Mouse (Mus musculus) hindbrain, embryonic 16.5 days (tissue): ENCODE measurements at regions not wholly inside any gene's neighbourhood (a gene's known extent, or its start where the extent isn't known, plus 50 kb on each side); places are given as distances from the start of the nearest gene placed in this dataset.
A peak's percentile ranks its signal among the peaks of the same experiment; 100 is the strongest.

Experiments used
- ATAC-seq: fragments of 200-750 bp; cut with Nextera tagmentation; 2 replicates; pipeline ENCODE4 v1.8.0; 2017; ENCODE audit warnings: moderate TSS enrichment, moderate library complexity
- H3K27ac ChIP-seq: fragments of 300-500 bp; sonication (generic); 2 replicates; pipeline ENCODE4 v1.5.1; 2014; ENCODE audit warnings: low read depth, mild to moderate bottlenecking, control low read depth, low read length, moderate library complexity
- H3K27me3 ChIP-seq: fragments of 300-500 bp; sonication (generic); replicated peaks from 2 replicates; pipeline ENCODE4 v1.6.1; 2014; ENCODE audit warnings: low read length; ENCODE audit not compliant: control insufficient read depth, insufficient read depth
- H3K36me3 ChIP-seq: fragments of 300-500 bp; sonication (generic); 2 replicates; pipeline ENCODE4 v1.6.1; 2014; ENCODE audit warnings: mild to moderate bottlenecking, low read length, moderate library complexity, mixed read lengths; ENCODE audit not compliant: control insufficient read depth, insufficient read depth
- H3K4me1 ChIP-seq: fragments of 300-500 bp; sonication (generic); 2 replicates; pipeline ENCODE4 v1.6.1; 2014; ENCODE audit warnings: low read depth, low read length; ENCODE audit not compliant: control insufficient read depth, insufficient read depth
- H3K4me2 ChIP-seq: fragments of 300-500 bp; sonication (generic); 2 replicates; pipeline ENCODE4 v1.6.1; 2014; ENCODE audit warnings: mild to moderate bottlenecking, low read length, control low read depth, moderate library complexity
- H3K4me3 ChIP-seq: fragments of 300-500 bp; sonication (generic); 2 replicates; pipeline ENCODE4 v1.5.1; 2014; ENCODE audit warnings: mild to moderate bottlenecking, low read length, control low read depth, moderate library complexity
- H3K9ac ChIP-seq: fragments of 300-500 bp; sonication (generic); 2 replicates; pipeline ENCODE4 v1.6.1; 2014; ENCODE audit warnings: low read depth, mild to moderate bottlenecking, control low read depth, low read length, moderate library complexity
- H3K9me3 ChIP-seq: fragments of 300-500 bp; sonication (generic); 2 replicates; pipeline ENCODE4 v1.6.1; 2014; ENCODE audit warnings: mild to moderate bottlenecking, low read length, moderate library complexity; ENCODE audit not compliant: control insufficient read depth
- WGBS: fragments of 180-500 bp; shearing (Covaris S2); extraction: QIAGEN DNeasy Blood & Tissue Kit; methylation state at CpG from one replicate; pipeline ENCODE4 v1.1.7; 2014; 5-methylcytosine and 5-hydroxymethylcytosine counted together

GRCm38 (mm10) chr9:61789066-61789897 is 125.1 kb downstream of the Rplp1 start:
- no peaks in the 10 kb centered on the region for H3K9me3 ChIP-seq
- no peaks in the 10 kb centered on the region for H3K36me3 ChIP-seq
- H3K4me3 ChIP-seq = no peak overlapping the region
- ATAC-seq = no peak
- H3K27me3 ChIP-seq = no peaks in the 10 kb centered on the region
- H3K27ac ChIP-seq = no peak overlapping the region
- WGBS = 84% methylated on average over 8 of the region's 8 CpGs
- H3K9ac ChIP-seq = no peak overlapping the region
- no peaks in the 10 kb centered on the region for H3K4me1 ChIP-seq
- no peak overlapping the region for H3K4me2 ChIP-seq

GRCm38 (mm10) chr9:61781469-61781868 is 132.9 kb downstream of the Rplp1 start:
- H3K27me3 ChIP-seq = no peaks in the 10 kb centered on the region
- H3K4me3 ChIP-seq = no peak overlapping the region
- H3K27ac ChIP-seq = no peak overlapping the region
- H3K4me2 ChIP-seq = no peak overlapping the region
- no peaks in the 10 kb centered on the region for H3K36me3 ChIP-seq
- H3K9me3 ChIP-seq = no peaks in the 10 kb centered on the region
- no peak for ATAC-seq
- no peak overlapping the region for H3K9ac ChIP-seq
- no peaks in the 10 kb centered on the region for H3K4me1 ChIP-seq
- WGBS = 89% methylated on average over 8 of the region's 8 CpGs

GRCm38 (mm10) chr9:61780186-61780939 is 134.0 kb downstream of the Rplp1 start:
- WGBS = 75% methylated on average over 9 of the region's 9 CpGs
- Histone ChIP-seq H3K4me1 (no peaks in the 10 kb centered on the region), H3K9me3 (no peaks in the 10 kb centered on the region), H3K36me3 (no peaks in the 10 kb centered on the region), H3K4me3 (no peak overlapping the region), H3K9ac (no peak overlapping the region), H3K4me2 (no peak overlapping the region), H3K27me3 (no peaks in the 10 kb centered on the region), H3K27ac (no peak overlapping the region)
- ATAC-seq = no peak

GRCm38 (mm10) chr9:61779165-61779564 is 135.2 kb downstream of the Rplp1 start:
- no peak overlapping the region for H3K4me3 ChIP-seq
- no peaks in the 10 kb centered on the region for H3K27me3 ChIP-seq
- no peak overlapping the region for H3K27ac ChIP-seq
- no peaks in the 10 kb centered on the region for H3K4me1 ChIP-seq
- H3K9me3 ChIP-seq = no peaks in the 10 kb centered on the region
- H3K9ac ChIP-seq = no peak overlapping the region
- H3K4me2 ChIP-seq = no peak overlapping the region
- H3K36me3 ChIP-seq = no peaks in the 10 kb centered on the region
- ATAC-seq = no peak

- no peaks in the 10 kb centered on the region for H3K36me3 ChIP-seq
- ATAC-seq = no peak
- H3K4me3 ChIP-seq = no peak overlapping the region
- H3K4me1 ChIP-seq = no peaks in the 10 kb centered on the region
- no peaks in the 10 kb centered on the region for H3K27me3 ChIP-seq
- no peak overlapping the region for H3K27ac ChIP-seq
- WGBS = 86% methylated on average over 2 of the region's 2 CpGs
- H3K9me3 ChIP-seq = no peaks in the 10 kb centered on the region
- no peak overlapping the region for H3K9ac ChIP-seq
- H3K4me2 ChIP-seq = no peak overlapping the region
Observed at GRCm38 (mm10) chr9:61776446-61776845, 137.9 kb downstream of the Rplp1 start.

- Histone ChIP-seq H3K9ac (no peak overlapping the region), H3K27ac (no peak overlapping the region), H3K4me2 (no peak overlapping the region), H3K36me3 (no peaks in the 10 kb centered on the region), H3K4me3 (no peak overlapping the region), H3K4me1 (no peaks in the 10 kb centered on the region), H3K27me3 (no peaks in the 10 kb centered on the region), H3K9me3 (no peaks in the 10 kb centered on the region)
- 0 out of 2 replicates have a peak, but pooled peaks have one; percentile 45 for ATAC-seq
- 74% methylated on average over 17 of the region's 17 CpGs for WGBS
Observed at GRCm38 (mm10) chr9:61770207-61770955, 144.0 kb downstream of the Rplp1 start.

- WGBS = 70% methylated on average over 6 of the region's 6 CpGs
- ATAC-seq = no peak
- no peaks in the 10 kb centered on the region for H3K4me1 ChIP-seq
- no peak overlapping the region for H3K4me3 ChIP-seq
- no peak overlapping the region for H3K27ac ChIP-seq
- H3K4me2 ChIP-seq = no peak overlapping the region
- H3K36me3 ChIP-seq = no peaks in the 10 kb centered on the region
- no peaks in the 10 kb centered on the region for H3K27me3 ChIP-seq
- H3K9me3 ChIP-seq = no peaks in the 10 kb centered on the region
- no peak overlapping the region for H3K9ac ChIP-seq
Observed at GRCm38 (mm10) chr9:61766187-61766586, 148.2 kb downstream of the Rplp1 start.

- no peaks in the 10 kb centered on the region for H3K4me1 ChIP-seq
- no peaks in the 10 kb centered on the region for H3K27me3 ChIP-seq
- ATAC-seq = no peak
- no peaks in the 10 kb centered on the region for H3K36me3 ChIP-seq
- no peak overlapping the region for H3K9ac ChIP-seq
- no peak overlapping the region for H3K4me3 ChIP-seq
- H3K4me2 ChIP-seq = no peak overlapping the region
- H3K9me3 ChIP-seq = no peaks in the 10 kb centered on the region
- WGBS = 54% methylated on average over 5 of the region's 5 CpGs
- no peak overlapping the region for H3K27ac ChIP-seq
Observed at GRCm38 (mm10) chr9:61765366-61765765, 149.0 kb downstream of the Rplp1 start.

- Histone ChIP-seq H3K27ac (no peak overlapping the region), H3K36me3 (no peaks in the 10 kb centered on the region), H3K9ac (no peak overlapping the region), H3K4me2 (no peak overlapping the region), H3K4me3 (no peak overlapping the region), H3K4me1 (peaks cover 29% of the 10 kb centered on the region), H3K9me3 (no peaks in the 10 kb centered on the region), H3K27me3 (no peaks in the 10 kb centered on the region; the same call in 1 of the 2 replicates)
- no peak for ATAC-seq
- 89% methylated on average over 3 of the region's 3 CpGs for WGBS
Observed at GRCm38 (mm10) chr9:61757806-61758205, 156.5 kb downstream of the Rplp1 start.
